Mouse (Mus musculus) midbrain, postnatal 0 days (tissue): ENCODE data around the gene Ptprd. TPM values are rescaled to one million over a fixed set of nuclear protein-coding genes. Genes with fewer than 3 reads are reported as not detected.

Experiments
- ATAC-seq: fragments of 200-750 bp; cut with Nextera tagmentation; 2 replicates; pipeline ENCODE4 v1.8.0; 2017; ENCODE audit warnings: moderate number of reproducible peaks, mild to moderate bottlenecking, moderate TSS enrichment, moderate library complexity; ENCODE audit not compliant: low FRiP score
- DNase-seq: peaks from one replicate; pipeline ENCODE4 v3.0.0-alpha.2; 2015; ENCODE audit warnings: low spot score
- H3K27ac ChIP-seq: fragments of 300-500 bp; sonication (generic); 2 replicates; pipeline ENCODE4 v1.5.1; 2014; ENCODE audit warnings: low read depth, mild to moderate bottlenecking, low read length, mixed read lengths
- H3K27me3 ChIP-seq: fragments of 300-500 bp; sonication (generic); 2 replicates; pipeline ENCODE4 v1.6.1; 2014; ENCODE audit warnings: low read length, control low read depth, mixed read lengths; ENCODE audit not compliant: insufficient read depth
- H3K36me3 ChIP-seq: fragments of 300-500 bp; sonication (generic); 2 replicates; pipeline ENCODE4 v1.6.1; 2014; ENCODE audit warnings: low read length, control low read depth, mixed read lengths; ENCODE audit not compliant: insufficient read depth
- H3K4me1 ChIP-seq: fragments of 300-500 bp; sonication (generic); 2 replicates; pipeline ENCODE4 v1.6.1; 2014; ENCODE audit warnings: mild to moderate bottlenecking, control low read depth, antibody characterized with exemption, low read length, mixed read lengths; ENCODE audit not compliant: insufficient read depth
- H3K4me2 ChIP-seq: fragments of 300-500 bp; sonication (generic); 2 replicates; pipeline ENCODE4 v1.6.1; 2014; ENCODE audit warnings: low read depth, mild to moderate bottlenecking, low read length, mixed read lengths; ENCODE audit not compliant: poor library complexity, severe bottlenecking
- H3K4me3 ChIP-seq: fragments of 300-500 bp; sonication (generic); 2 replicates; pipeline ENCODE4 v1.5.1; 2014; ENCODE audit warnings: low read depth, mild to moderate bottlenecking, low read length, moderate library complexity
- H3K9ac ChIP-seq: fragments of 300-500 bp; sonication (generic); replicated peaks from 2 replicates; pipeline ENCODE4 v1.6.1; 2014; ENCODE audit warnings: mild to moderate bottlenecking, low read length, moderate library complexity, mixed read lengths; ENCODE audit not compliant: poor library complexity, severe bottlenecking
- H3K9me3 ChIP-seq: fragments of 300-500 bp; sonication (generic); 2 replicates; pipeline ENCODE4 v1.6.1; 2016; ENCODE audit warnings: low read length, control low read depth
- CTCF ChIP-seq: IDR thresholded peaks from 2 replicates; pipeline ENCODE4 v1.5.1; 2016; ENCODE audit warnings: antibody characterized with exemption, mild to moderate bottlenecking
- WGBS: fragments of 180-500 bp; shearing (Covaris S2); extraction: QIAGEN DNeasy Blood & Tissue Kit; methylation state at CpG from one replicate; pipeline ENCODE4 v1.1.7; 2014; 5-methylcytosine and 5-hydroxymethylcytosine counted together
- polyA plus RNA-seq: library from polyadenylated mRNA; unstranded; fragments of >200 nt; fragmentation: Nextera tagmentation; extraction: Ambion mirVana; gene quantifications from 2 replicates; pipeline ENCODE4 v1.2.1, GENCODE M21; 2015
- total RNA-seq: library from RNA; depleted of rRNA; stranded (reverse); fragments of >200 nt; gene quantifications from 2 replicates; pipeline ENCODE4 v1.2.3, GENCODE M21; 2014

The Ptprd gene
- total and polyA plus RNA-seq, 2 experiments from 2014 or later: 66.1 to 102 TPM

GRCm38 (mm10) chr4:78038401-78038800, 173.4 kb downstream of the Ptprd start:
- no peak for TF ChIP-seq CTCF
- 81% methylated on average over 5 of the region's 5 CpGs for WGBS
- H3K9me3 ChIP-seq: no peaks in the 10 kb centered on the region
- no peak overlapping the region for H3K4me2 ChIP-seq
- no peak overlapping the region for H3K9ac ChIP-seq
- no peaks in the 10 kb centered on the region for H3K4me1 ChIP-seq
- H3K27me3 ChIP-seq: no peaks in the 10 kb centered on the region
- no peak overlapping the region for H3K4me3 ChIP-seq
- DNase-seq (no peak), ATAC-seq (no peak)
- no peaks in the 10 kb centered on the region for H3K36me3 ChIP-seq
- no peak overlapping the region for H3K27ac ChIP-seq

- ATAC-seq: no peak; the same call in 1 of the 2 replicates
- 31% methylated on average over 1 of the region's 1 CpGs for WGBS
- peak; percentile 9 for DNase-seq
- Histone ChIP-seq H3K27ac (no peak overlapping the region), H3K27me3 (no peaks in the 10 kb centered on the region), H3K4me3 (no peak overlapping the region), H3K9me3 (no peaks in the 10 kb centered on the region), H3K9ac (no peak overlapping the region), H3K4me2 (no peak overlapping the region), H3K36me3 (no peaks in the 10 kb centered on the region), H3K4me1 (no peaks in the 10 kb centered on the region)
- TF ChIP-seq CTCF: no peak
These were observed 209.7 kb downstream of the Ptprd start for GRCm38 (mm10) chr4:78002065-78002464.

- no peaks in the 10 kb centered on the region for H3K27me3 ChIP-seq
- H3K36me3 ChIP-seq: no peaks in the 10 kb centered on the region
- DNase-seq (peak; percentile 1), ATAC-seq (no peak)
- H3K27ac ChIP-seq: no peak overlapping the region
- no peak for TF ChIP-seq CTCF
- 87% methylated on average over 4 of the region's 4 CpGs for WGBS
- no peak overlapping the region for H3K4me2 ChIP-seq
- H3K4me1 ChIP-seq: no peaks in the 10 kb centered on the region
- no peak overlapping the region for H3K4me3 ChIP-seq
- H3K9me3 ChIP-seq: no peaks in the 10 kb centered on the region
- H3K9ac ChIP-seq: no peak overlapping the region
These were observed 219.1 kb downstream of the Ptprd start for GRCm38 (mm10) chr4:77992709-77993108.

GRCm38 (mm10) chr4:77982094-77982493, 229.7 kb downstream of the Ptprd start:
- no peak for ATAC-seq
- H3K4me3 ChIP-seq: no peak overlapping the region
- WGBS: 75% methylated on average over 4 of the region's 4 CpGs
- H3K9ac ChIP-seq: no peak overlapping the region
- no peaks in the 10 kb centered on the region for H3K4me1 ChIP-seq
- no peak overlapping the region for H3K4me2 ChIP-seq
- no peaks in the 10 kb centered on the region for H3K9me3 ChIP-seq
- DNase-seq: no peak
- no peak for TF ChIP-seq CTCF
- H3K27ac ChIP-seq: no peak overlapping the region
- no peaks in the 10 kb centered on the region for H3K36me3 ChIP-seq
- H3K27me3 ChIP-seq: no peaks in the 10 kb centered on the region

GRCm38 (mm10) chr4:77961711-77962110, 250.1 kb downstream of the Ptprd start:
- H3K27me3 ChIP-seq: no peaks in the 10 kb centered on the region
- no peaks in the 10 kb centered on the region for H3K4me1 ChIP-seq
- H3K36me3 ChIP-seq: no peaks in the 10 kb centered on the region
- TF ChIP-seq CTCF: peak; percentile 58
- no peak overlapping the region for H3K9ac ChIP-seq
- no peaks in the 10 kb centered on the region for H3K9me3 ChIP-seq
- H3K4me2 ChIP-seq: no peak overlapping the region
- H3K4me3 ChIP-seq: no peak overlapping the region
- no peak for ATAC-seq
- peak; percentile 26 for DNase-seq
- H3K27ac ChIP-seq: no peak overlapping the region
- WGBS: 20% methylated on average over 2 of the region's 2 CpGs

- no peak overlapping the region for H3K27ac ChIP-seq
- TF ChIP-seq CTCF: no peak
- no peak for DNase-seq
- WGBS: 81% methylated on average over 4 of the region's 4 CpGs
- H3K4me1 ChIP-seq: no peaks in the 10 kb centered on the region
- no peak for ATAC-seq
- no peaks in the 10 kb centered on the region for H3K9me3 ChIP-seq
- H3K27me3 ChIP-seq: no peaks in the 10 kb centered on the region
- no peaks in the 10 kb centered on the region for H3K36me3 ChIP-seq
- H3K9ac ChIP-seq: no peak overlapping the region
- H3K4me3 ChIP-seq: no peak overlapping the region
- H3K4me2 ChIP-seq: no peak overlapping the region
These were observed 322.3 kb downstream of the Ptprd start for GRCm38 (mm10) chr4:77889489-77889888.
